Mouse (Mus musculus) gastrocnemius, postnatal 4 days (tissue): ENCODE measurements around the gene Frem1. TPM values are rescaled to one million over a fixed set of nuclear protein-coding genes. Genes with fewer than 3 reads are reported as not detected.

Experiments used
- DNase-seq, 2 experiments: peaks; one replicate each; pipeline ENCODE4 v3.0.0; 2021 to 2022; ENCODE audit warnings: low spot score in 2 of 2, mixed read lengths in 2 of 2
- total RNA-seq, 2 experiments: library from RNA; stranded (reverse); gene quantifications; 2 replicates each; pipeline ENCODE4 v1.2.3; 2021

Gene Frem1
- total RNA-seq, 2 experiments from 2014 or later = 7.2 to 9.4 TPM

GRCm38 (mm10) chr4:82934308-82934707, 117.8 kb downstream of the Frem1 start:
- peak in 1 of 2 experiments; percentile 40 for DNase-seq

GRCm38 (mm10) chr4:82933698-82934210, 118.4 kb downstream of the Frem1 start:
- peak; percentile 53 to 79 for DNase-seq

DNA sequence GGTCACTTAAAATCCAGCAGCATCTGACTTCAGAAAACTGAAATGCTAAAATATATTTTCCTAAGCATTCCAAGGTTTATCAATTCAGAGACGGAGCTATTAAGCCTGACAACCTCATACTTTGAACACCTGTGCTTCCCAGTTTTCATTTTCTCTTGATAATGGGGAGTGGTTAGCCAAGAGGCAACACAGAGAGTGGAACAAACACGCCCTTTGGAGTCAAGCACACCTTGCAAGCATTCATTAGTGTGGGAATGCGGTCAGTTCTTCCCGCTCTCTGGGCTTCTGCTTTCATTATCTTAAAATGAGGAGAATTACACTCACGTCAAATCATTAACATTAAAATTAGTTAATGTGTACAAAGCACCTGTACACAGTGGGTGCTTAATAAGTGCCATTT, 122.1 kb downstream of the Frem1 start:
- DNase-seq = no peak

DNA sequence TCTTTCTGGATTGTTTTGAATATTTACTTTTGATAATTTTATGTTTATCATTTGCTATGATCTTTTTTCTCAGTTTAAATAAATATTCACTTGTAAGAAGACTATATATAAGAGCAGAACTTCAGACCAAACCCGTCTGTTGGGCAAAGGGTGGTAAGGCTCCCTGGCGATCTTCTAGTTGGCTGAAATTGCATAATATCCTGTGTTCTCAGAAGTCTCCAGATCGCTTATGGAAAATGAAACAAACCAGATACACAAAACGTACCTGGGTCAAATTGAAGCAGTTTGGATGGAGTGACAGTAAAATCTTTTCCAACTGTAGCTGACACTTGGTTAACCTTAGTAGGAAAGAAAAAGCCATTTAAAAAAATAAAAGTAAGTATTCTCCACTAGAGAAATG, 130.2 kb downstream of the Frem1 start:
- DNase-seq = no peak

GRCm38 (mm10) chr4:82918625-82919024, 133.5 kb downstream of the Frem1 start:
- DNase-seq = no peak

GRCm38 (mm10) chr4:82916678-82917050, 135.5 kb downstream of the Frem1 start:
- no peak for DNase-seq

- DNase-seq = peak in 1 of 2 experiments; percentile 27
Observed at GRCm38 (mm10) chr4:82916003-82916677, 136.0 kb downstream of the Frem1 start.

DNA sequence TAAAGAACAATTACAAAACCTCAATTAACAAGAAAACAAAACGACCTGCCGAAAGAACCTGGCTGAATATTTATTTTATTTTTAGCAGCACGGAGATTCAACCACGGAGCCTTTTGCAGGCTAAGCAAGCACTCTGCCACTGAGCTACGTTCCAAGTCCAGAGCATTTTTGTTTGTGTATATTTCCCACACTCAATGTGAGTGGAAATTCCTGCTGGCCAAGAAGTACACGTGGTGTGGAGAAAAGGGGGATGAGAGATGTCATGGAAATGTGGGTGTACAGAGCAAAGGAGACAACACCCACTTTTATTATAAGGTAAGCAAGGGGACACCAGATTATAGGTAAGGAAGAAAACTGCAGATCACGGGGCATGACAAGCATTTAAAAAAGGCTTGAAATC, 136.6 kb downstream of the Frem1 start:
- no peak for DNase-seq

DNA sequence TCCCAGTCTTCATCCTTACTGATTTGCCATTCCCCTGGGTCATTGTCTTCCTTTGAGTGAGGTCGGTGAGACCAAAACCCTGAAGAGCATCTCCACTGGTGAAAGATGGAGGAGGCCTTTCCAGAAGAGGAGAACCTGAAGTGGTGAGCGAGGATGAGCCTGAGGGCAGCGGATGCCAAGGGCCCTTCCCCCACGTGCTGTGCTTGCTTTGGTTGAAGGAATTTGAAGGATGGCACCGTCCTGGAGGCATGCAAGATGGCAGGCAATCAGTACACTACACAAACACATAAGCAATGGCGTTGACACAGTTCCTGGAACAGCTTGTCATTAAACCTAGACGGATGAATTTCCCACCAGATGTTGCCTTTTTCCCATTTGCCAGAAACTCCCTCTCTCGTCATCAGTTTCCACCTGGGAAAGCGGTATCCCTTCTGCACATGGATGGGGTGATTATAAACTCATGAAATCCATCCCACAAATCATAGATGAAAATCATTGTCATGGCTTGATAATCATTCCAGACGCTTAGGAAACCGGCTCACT, 137.5 kb downstream of the Frem1 start:
- no peak for DNase-seq

- no peak for DNase-seq
Observed at GRCm38 (mm10) chr4:82895227-82895626, 156.9 kb downstream of the Frem1 start.

DNA sequence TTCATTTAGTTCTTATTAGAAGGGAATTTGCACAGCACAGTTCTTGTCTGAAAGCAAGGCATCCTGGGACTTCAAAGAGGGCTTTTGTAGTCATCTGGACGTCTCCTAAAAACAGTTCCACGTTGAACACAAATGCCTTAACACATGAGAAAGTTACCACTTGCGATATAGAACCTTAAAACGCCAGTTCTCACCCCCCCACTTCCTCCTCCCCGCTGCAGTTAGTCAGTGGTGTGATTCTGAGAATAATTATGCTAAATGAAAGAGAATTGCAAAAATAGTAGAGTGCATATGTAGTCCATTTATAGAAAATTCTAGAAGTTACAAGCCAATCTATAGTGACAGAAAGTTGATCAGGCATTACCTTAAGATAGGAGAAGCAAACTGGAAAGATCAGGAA, 159.9 kb downstream of the Frem1 start:
- no peak for DNase-seq

GRCm38 (mm10) chr4:82891566-82891965, 160.6 kb downstream of the Frem1 start:
- no peak for DNase-seq

DNA sequence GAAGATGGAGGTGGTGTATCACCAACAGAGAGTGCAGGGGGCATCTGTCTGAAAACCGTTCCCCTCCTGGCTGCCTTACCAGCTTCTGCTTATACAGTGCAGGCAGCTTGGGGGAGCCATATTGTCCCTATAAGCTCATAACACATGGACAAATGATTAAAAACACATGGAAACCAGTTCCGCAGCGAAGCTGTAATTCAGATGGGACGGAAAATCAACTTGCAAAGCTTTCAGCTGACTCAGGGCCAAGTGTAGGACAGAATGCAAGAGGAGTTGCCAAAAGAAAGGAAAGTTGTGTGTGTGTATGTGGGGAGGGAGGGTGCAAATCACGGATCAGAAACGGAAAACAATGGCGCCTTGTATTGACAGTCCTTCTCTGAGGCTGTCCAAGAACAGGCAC, 161.1 kb downstream of the Frem1 start:
- DNase-seq = peak in 1 of 2 experiments; percentile 40

DNA sequence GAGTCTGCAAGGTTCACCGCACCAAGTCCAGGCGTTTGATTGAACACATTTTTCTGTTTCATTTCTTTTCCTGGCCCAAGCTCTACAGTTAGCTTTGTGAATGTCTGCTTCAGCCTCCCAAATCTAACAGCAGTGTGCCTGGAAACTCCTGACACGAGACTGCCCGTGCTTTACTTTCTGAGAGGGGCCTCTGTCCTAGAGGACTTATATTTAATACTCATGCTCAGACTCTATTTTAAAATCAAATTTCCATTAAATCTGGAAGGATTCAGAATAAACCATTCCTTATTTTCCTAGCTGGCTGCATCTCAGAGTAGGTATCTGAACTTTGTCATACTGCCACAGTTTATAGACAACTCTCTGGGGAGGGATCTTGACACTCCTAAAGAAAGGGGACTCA, 161.6 kb downstream of the Frem1 start:
- DNase-seq = no peak

DNA sequence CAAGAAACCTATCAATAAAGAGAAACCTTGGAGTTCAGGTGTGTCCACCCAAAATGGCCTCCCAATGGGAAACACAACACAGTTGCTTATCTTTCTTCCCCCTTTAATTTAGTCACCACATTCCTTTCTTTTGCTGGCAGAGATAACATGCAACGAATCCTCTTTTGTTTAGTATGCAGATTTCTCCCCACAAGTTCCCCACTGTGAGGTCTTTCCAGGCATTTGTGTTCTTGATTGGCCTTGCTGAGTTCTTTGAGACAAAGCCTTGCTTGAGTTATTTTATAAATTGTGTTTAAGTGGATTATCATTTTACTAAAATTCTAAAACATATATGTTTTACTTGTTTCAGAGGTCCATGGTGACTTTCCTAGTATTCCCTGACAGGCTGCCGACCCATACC, 166.0 kb downstream of the Frem1 start:
- DNase-seq = no peak

- DNase-seq = no peak
Observed at GRCm38 (mm10) chr4:82885535-82885913, 166.6 kb downstream of the Frem1 start.

- DNase-seq = peak in 1 of 2 experiments; percentile 36
Observed at GRCm38 (mm10) chr4:82884636-82885534, 167.3 kb downstream of the Frem1 start, which contains the start of gene Cer1. TSS of gene Cer1 (minus strand) at chr4:82885148.

GRCm38 (mm10) chr4:82882500-82882899, 169.6 kb downstream of the Frem1 start:
- no peak for DNase-seq

- no peak for DNase-seq
Observed at GRCm38 (mm10) chr4:82881366-82881765, 170.8 kb downstream of the Frem1 start.

GRCm38 (mm10) chr4:82880243-82880642, 171.9 kb downstream of the Frem1 start:
- DNase-seq = no peak

DNA sequence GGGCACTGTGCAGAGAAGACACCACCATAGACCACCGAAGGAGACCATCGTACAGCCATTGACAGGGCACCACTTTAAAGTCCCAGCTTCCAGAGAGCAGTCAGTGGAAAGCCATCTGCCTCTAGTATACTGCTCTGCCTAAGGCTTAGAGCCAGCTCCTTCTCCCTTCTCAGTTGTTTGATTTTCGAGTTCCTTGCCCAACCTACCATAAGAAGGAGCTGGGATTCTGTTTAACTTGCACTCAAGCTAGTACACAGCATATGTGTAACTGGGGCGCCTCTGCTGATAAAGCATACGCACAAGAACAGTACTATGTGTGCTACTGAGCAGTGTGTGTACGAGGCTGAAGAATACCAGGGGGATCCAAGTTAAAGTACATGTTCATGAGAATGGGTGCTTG, 173.0 kb downstream of the Frem1 start:
- no peak for DNase-seq

DNA sequence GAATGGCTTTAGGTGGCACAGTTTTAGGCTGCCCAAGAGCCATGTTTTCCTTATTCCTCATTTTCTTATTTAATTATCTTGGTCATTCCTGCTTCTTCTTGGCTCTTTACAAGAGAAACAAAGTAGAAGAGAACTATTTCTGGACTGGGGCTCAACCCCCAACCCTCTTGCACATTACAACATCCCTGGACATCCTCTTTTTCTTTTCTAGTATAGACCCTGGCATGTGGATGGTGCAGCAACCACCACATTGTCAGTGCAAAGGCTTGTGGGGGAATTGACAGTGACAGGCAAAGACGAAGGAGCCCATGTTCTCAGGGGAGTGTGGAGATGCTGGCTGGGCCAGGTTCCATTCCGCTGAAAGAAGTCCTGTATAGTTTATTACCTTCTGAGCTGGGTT, 175.5 kb downstream of the Frem1 start:
- no peak for DNase-seq
